ENCODE assay signal across 7 mouse cellular contexts in the genomic region with DNA sequence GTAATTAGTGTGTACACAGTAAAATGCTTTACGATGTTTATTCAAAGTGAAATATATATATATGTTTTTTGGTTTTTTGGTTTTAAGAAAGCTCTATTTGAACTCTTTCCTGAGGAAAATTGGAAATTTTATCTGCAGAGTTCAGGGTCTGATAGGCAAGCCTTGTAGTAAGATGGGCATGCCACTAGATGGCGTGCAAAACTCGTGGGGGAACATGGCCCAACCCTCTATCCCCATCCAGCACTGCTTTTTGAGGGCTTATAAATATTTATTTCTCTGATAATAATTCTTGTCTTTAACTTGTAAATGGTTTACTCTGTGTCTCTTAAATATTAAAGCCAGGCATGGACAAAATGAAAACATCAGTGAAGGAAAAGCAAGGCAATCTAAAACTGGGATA.
DNase-seq lines count a peak whose midpoint lies in the region; ATAC-seq and TF ChIP-seq lines count a peak whose summit lies in the region.

No protein-coding gene starts in this region.

- peak; percentile 36 for DNase-seq in kidney, adult 9 months
- DNase-seq in WW6 (ENCODE audit: low read depth, low spot score) = peak; percentile 7
- DNase-seq in embryo, embryonic 11 days = peak; percentile 58
- DNase-seq in kidney, postnatal 0 days (ENCODE audit: low spot score) = peak; percentile 69
- peak; percentile 69 for DNase-seq in lung, postnatal 10 days
- peak; percentile 26 for DNase-seq in urinary bladder, adult 2 months (ENCODE audit: low spot score)

- H3K4me1 ChIP-seq in kidney, embryonic 16.5 days (ENCODE audit: insufficient read depth, low read length) = no peaks in the 10 kb centered on the region
- H3K4me1 ChIP-seq in kidney, postnatal 0 days (replicated peaks; ENCODE audit: insufficient read depth, low read length) = no peaks in the 10 kb centered on the region

- no peaks in the 10 kb centered on the region for H3K36me3 ChIP-seq in kidney, embryonic 16.5 days (ENCODE audit: insufficient read depth, low read length)
- H3K36me3 ChIP-seq in kidney, postnatal 0 days (ENCODE audit: insufficient read depth, low read length) = no peaks in the 10 kb centered on the region

- no peak overlapping the region for H3K4me3 ChIP-seq in kidney, embryonic 16.5 days (ENCODE audit: low read length)
- no peak overlapping the region for H3K4me3 ChIP-seq in kidney, postnatal 0 days (replicated peaks; ENCODE audit: low read depth, low read length)

- H3K9me3 ChIP-seq in kidney, embryonic 16.5 days (ENCODE audit: low read length) = no peaks in the 10 kb centered on the region
- H3K9me3 ChIP-seq in kidney, postnatal 0 days (replicated peaks; ENCODE audit: low read length) = no peaks in the 10 kb centered on the region

- ATAC-seq in kidney, embryonic 16.5 days (ENCODE audit: low FRiP score, low TSS enrichment) = no peak
- 0 out of 2 replicates have a peak, but pooled peaks have one; percentile 74 for ATAC-seq in kidney, postnatal 0 days (replicated peaks; ENCODE audit: low FRiP score, low read depth)

- H3K27ac ChIP-seq in kidney, embryonic 16.5 days (ENCODE audit: low read length) = no peak overlapping the region
- no peak overlapping the region for H3K27ac ChIP-seq in kidney, postnatal 0 days

- no peak overlapping the region for H3K9ac ChIP-seq in kidney, embryonic 16.5 days (replicated peaks; ENCODE audit: low read length)
- no peak overlapping the region for H3K9ac ChIP-seq in kidney, postnatal 0 days (ENCODE audit: low read depth, low read length)

- H3K4me2 ChIP-seq in kidney, embryonic 16.5 days (replicated peaks; ENCODE audit: low read depth, low read length) = no peak overlapping the region
- no peak overlapping the region for H3K4me2 ChIP-seq in kidney, postnatal 0 days (ENCODE audit: low read length)

- peak; percentile 79 for TF ChIP-seq CTCF in kidney, postnatal 0 days (IDR thresholded peaks at IDR 0.05; ENCODE audit: low read depth)

- no peaks in the 10 kb centered on the region for H3K27me3 ChIP-seq in kidney, embryonic 16.5 days (ENCODE audit: insufficient read depth, low read length)
- H3K27me3 ChIP-seq in kidney, postnatal 0 days (ENCODE audit: insufficient read depth, low read length) = no peaks in the 10 kb centered on the region

- WGBS in kidney, embryonic 16.5 days = 22% methylated on average over 3 of the region's 3 CpGs
- 25% methylated on average over 3 of the region's 3 CpGs for WGBS in kidney, postnatal 0 days

Comparison
In these comparisons a context has a peak if more than half of its experiments do, and no peak if none do; other contexts are left out.
1. DNase-seq: peak in every context shown above with its lines; median percentile 69 in kidney, postnatal 0 days; 69 in lung, postnatal 10 days; 58 in embryo, embryonic 11 days; 36 in kidney, adult 9 months; 26 in urinary bladder, adult 2 months; 7 in WW6.